In the genomic region with DNA sequence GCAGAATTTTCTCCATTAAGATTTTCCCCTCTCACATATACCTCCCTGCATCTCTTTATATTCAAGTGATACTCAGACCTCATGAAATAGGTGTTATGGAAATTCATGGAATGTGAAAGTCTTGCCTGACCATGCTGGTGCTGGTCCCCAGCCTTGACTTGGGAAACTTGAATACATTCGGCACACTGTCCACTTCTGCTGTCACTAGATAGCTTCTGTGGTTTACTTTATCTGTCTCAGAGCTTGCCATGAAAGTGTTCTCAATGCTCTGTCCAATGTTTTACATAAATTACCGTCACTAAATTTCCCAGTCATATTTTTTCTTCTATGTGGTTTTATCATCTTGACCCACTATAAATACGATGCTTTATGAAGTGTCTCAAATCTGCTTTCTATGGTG, we compare ENCODE assay signal across 27 mouse cellular contexts.
"Had no signal": no experiment of that assay in that cellular context is flagged by ENCODE, and none has a peak within 500 bp of the region (broad histone marks: within the 10 kb centered on the region; RNA-seq: fewer than 3 reads in every experiment).

No protein-coding gene starts in this region.

- H3K36me3 ChIP-seq: embryonic facial prominence, embryonic 10.5 days; embryonic facial prominence, embryonic 12.5 days; embryonic facial prominence, embryonic 13.5 days; embryonic facial prominence, embryonic 15.5 days; forebrain, embryonic 10.5 days; forebrain, embryonic 12.5 days; forebrain, embryonic 15.5 days had no signal

- H3K9me3 ChIP-seq: embryonic facial prominence, embryonic 10.5 days; embryonic facial prominence, embryonic 12.5 days; embryonic facial prominence, embryonic 13.5 days; embryonic facial prominence, embryonic 15.5 days; forebrain, embryonic 10.5 days; forebrain, embryonic 12.5 days; forebrain, embryonic 13.5 days; forebrain, embryonic 15.5 days had no signal

- H3K9ac ChIP-seq: embryonic facial prominence, embryonic 12.5 days; embryonic facial prominence, embryonic 13.5 days; embryonic facial prominence, embryonic 15.5 days; forebrain, embryonic 12.5 days; forebrain, embryonic 13.5 days; forebrain, embryonic 15.5 days; forebrain, postnatal 0 days had no signal

- H3K4me1 ChIP-seq: embryonic facial prominence, embryonic 10.5 days; embryonic facial prominence, embryonic 12.5 days; embryonic facial prominence, embryonic 13.5 days; embryonic facial prominence, embryonic 15.5 days had no signal

- ATAC-seq: forebrain, embryonic 13.5 days; forebrain, embryonic 14.5 days; forebrain, embryonic 15.5 days; forebrain, embryonic 16.5 days; forebrain, postnatal 0 days had no signal

- H3K4me3 ChIP-seq: embryonic facial prominence, embryonic 10.5 days; embryonic facial prominence, embryonic 12.5 days; embryonic facial prominence, embryonic 13.5 days; embryonic facial prominence, embryonic 15.5 days; erythroblast, embryonic 14.5 days; forebrain, embryonic 10.5 days; forebrain, embryonic 12.5 days; forebrain, embryonic 13.5 days; forebrain, embryonic 15.5 days; gastrocnemius, adult 2 months; heart, adult 2 months had no signal

- DNase-seq: cerebellum, adult 9-10 months; cerebellum, adult 9-11 months; cerebellum, postnatal 10 days; cerebellum, postnatal 14 days; cerebellum, postnatal 25 days; cerebellum, postnatal 36 days; embryo, embryonic 11 days; forebrain, postnatal 0 days; gastrocnemius, adult 2 months; gastrocnemius, postnatal 10 days; gastrocnemius, postnatal 14 days; gastrocnemius, postnatal 25 days; gastrocnemius, postnatal 36 days; heart, adult 11 months; heart, adult 18-20 months; heart, adult 2 months had no signal

- H3K27ac ChIP-seq: embryonic facial prominence, embryonic 10.5 days; embryonic facial prominence, embryonic 12.5 days; embryonic facial prominence, embryonic 13.5 days; embryonic facial prominence, embryonic 15.5 days; forebrain, embryonic 10.5 days; forebrain, embryonic 12.5 days; forebrain, embryonic 13.5 days; forebrain, embryonic 15.5 days; gastrocnemius, adult 2 months; heart, adult 2 months had no signal

- H3K4me2 ChIP-seq: embryonic facial prominence, embryonic 12.5 days; embryonic facial prominence, embryonic 13.5 days; embryonic facial prominence, embryonic 15.5 days; forebrain, embryonic 12.5 days; forebrain, embryonic 13.5 days; forebrain, embryonic 15.5 days had no signal

- H3K27me3 ChIP-seq: embryonic facial prominence, embryonic 12.5 days; embryonic facial prominence, embryonic 13.5 days; embryonic facial prominence, embryonic 15.5 days; forebrain, embryonic 12.5 days; forebrain, embryonic 13.5 days; forebrain, embryonic 15.5 days had no signal
